Mouse (Mus musculus): ENCODE results near the gene Chchd2. TPM values are rescaled to one million over a fixed set of nuclear protein-coding genes. Genes with fewer than 3 reads are reported as not detected.

Chchd2 gene
- polyA plus RNA-seq, 1 experiment from 2014 or later = 800 TPM

- WGBS = 78% methylated on average over 12 of the region's 12 CpGs
These were observed 21.4 kb downstream of the Chchd2 start for GRCm38 (mm10) chr5:129865841-129866240.

GRCm38 (mm10) chr5:129864467-129864866, 22.8 kb downstream of the Chchd2 start:
- H3K4me1 ChIP-seq (ENCODE audit: control insufficient read depth, insufficient read depth, low read length) = no peaks in the 10 kb centered on the region
- no peak for ATAC-seq (ENCODE audit: insufficient read depth, low FRiP score)
- 12% methylated on average over 18 of the region's 18 CpGs for WGBS
- H3K9ac ChIP-seq (ENCODE audit: low read length) = 0 out of 2 replicates have a peak overlapping the region, but pooled peaks have one; percentile 4
- H3K4me2 ChIP-seq (ENCODE audit: low read depth, low read length) = peak overlapping the region; percentile 39; the same call in 1 of the 2 replicates
- H3K27ac ChIP-seq (ENCODE audit: low read length) = no peak overlapping the region
- H3K9me3 ChIP-seq (replicated peaks; ENCODE audit: control insufficient read depth, low read length) = no peaks in the 10 kb centered on the region; the same call in 1 of the 2 replicates
- no peaks in the 10 kb centered on the region for H3K27me3 ChIP-seq (ENCODE audit: control insufficient read depth, insufficient read depth, low read length)
- H3K36me3 ChIP-seq (ENCODE audit: control insufficient read depth, insufficient read depth, low read length) = peaks cover 16% of the 10 kb centered on the region
- no peak overlapping the region for H3K4me3 ChIP-seq (replicated peaks; ENCODE audit: low read length)

More at GRCm38 (mm10) chr5:129865841-129866240, 21.4 kb downstream of the Chchd2 start:
- no peak overlapping the region for H3K9ac ChIP-seq (ENCODE audit: low read length)
- H3K27me3 ChIP-seq (ENCODE audit: control insufficient read depth, insufficient read depth, low read length) = no peaks in the 10 kb centered on the region
- H3K9me3 ChIP-seq (replicated peaks; ENCODE audit: control insufficient read depth, low read length) = no peaks in the 10 kb centered on the region; the same call in 1 of the 2 replicates
- H3K4me1 ChIP-seq (ENCODE audit: control insufficient read depth, insufficient read depth, low read length) = no peaks in the 10 kb centered on the region
- no peak overlapping the region for H3K4me3 ChIP-seq (replicated peaks; ENCODE audit: low read length)
- H3K27ac ChIP-seq (ENCODE audit: low read length) = no peak overlapping the region
- H3K4me2 ChIP-seq (ENCODE audit: low read depth, low read length) = no peak overlapping the region
- H3K36me3 ChIP-seq (ENCODE audit: control insufficient read depth, insufficient read depth, low read length) = peaks cover 13% of the 10 kb centered on the region
- no peak for ATAC-seq (ENCODE audit: insufficient read depth, low FRiP score)

- 97% methylated on average over 6 of the region's 6 CpGs for WGBS
- Histone ChIP-seq H3K4me1 (ENCODE audit: control insufficient read depth, insufficient read depth, low read length) (no peaks in the 10 kb centered on the region), H3K27ac (ENCODE audit: low read length) (no peak overlapping the region), H3K4me2 (ENCODE audit: low read depth, low read length) (no peak overlapping the region), H3K27me3 (ENCODE audit: control insufficient read depth, insufficient read depth, low read length) (no peaks in the 10 kb centered on the region), H3K9ac (ENCODE audit: low read length) (no peak overlapping the region), H3K4me3 (replicated peaks; ENCODE audit: low read length) (no peak overlapping the region), H3K36me3 (ENCODE audit: control insufficient read depth, insufficient read depth, low read length) (peaks cover 19% of the 10 kb centered on the region), H3K9me3 (replicated peaks; ENCODE audit: control insufficient read depth, low read length) (no peaks in the 10 kb centered on the region; the same call in 1 of the 2 replicates)
- no peak for ATAC-seq (ENCODE audit: insufficient read depth, low FRiP score)
These were observed 24.9 kb downstream of the Chchd2 start for GRCm38 (mm10) chr5:129862325-129862724.

GRCm38 (mm10) chr5:129856414-129856813, 30.9 kb downstream of the Chchd2 start:
- no peak for ATAC-seq (ENCODE audit: insufficient read depth, low FRiP score)
- WGBS = 87% methylated on average over 5 of the region's 5 CpGs
- Histone ChIP-seq H3K4me3 (replicated peaks; ENCODE audit: low read length) (no peak overlapping the region), H3K9ac (ENCODE audit: low read length) (no peak overlapping the region), H3K27ac (ENCODE audit: low read length) (no peak overlapping the region), H3K9me3 (replicated peaks; ENCODE audit: control insufficient read depth, low read length) (no peaks in the 10 kb centered on the region), H3K4me1 (ENCODE audit: control insufficient read depth, insufficient read depth, low read length) (no peaks in the 10 kb centered on the region), H3K27me3 (ENCODE audit: control insufficient read depth, insufficient read depth, low read length) (no peaks in the 10 kb centered on the region), H3K4me2 (ENCODE audit: low read depth, low read length) (no peak overlapping the region), H3K36me3 (ENCODE audit: control insufficient read depth, insufficient read depth, low read length) (peaks cover 13% of the 10 kb centered on the region; the same call in 1 of the 2 replicates)

GRCm38 (mm10) chr5:129855163-129855562, 32.1 kb downstream of the Chchd2 start:
- no peak overlapping the region for H3K9ac ChIP-seq (ENCODE audit: low read length)
- H3K27me3 ChIP-seq (ENCODE audit: control insufficient read depth, insufficient read depth, low read length) = no peaks in the 10 kb centered on the region
- no peak for ATAC-seq (ENCODE audit: insufficient read depth, low FRiP score)
- H3K4me1 ChIP-seq (ENCODE audit: control insufficient read depth, insufficient read depth, low read length) = no peaks in the 10 kb centered on the region
- H3K9me3 ChIP-seq (replicated peaks; ENCODE audit: control insufficient read depth, low read length) = no peaks in the 10 kb centered on the region
- WGBS = 42% methylated on average over 5 of the region's 5 CpGs
- H3K4me2 ChIP-seq (ENCODE audit: low read depth, low read length) = no peak overlapping the region
- no peak overlapping the region for H3K4me3 ChIP-seq (replicated peaks; ENCODE audit: low read length)
- H3K36me3 ChIP-seq (ENCODE audit: control insufficient read depth, insufficient read depth, low read length) = peaks cover 9% of the 10 kb centered on the region; the same call in 1 of the 2 replicates
- no peak overlapping the region for H3K27ac ChIP-seq (ENCODE audit: low read length)

- WGBS = 52% methylated on average over 8 of the region's 8 CpGs
- Histone ChIP-seq H3K36me3 (ENCODE audit: control insufficient read depth, insufficient read depth, low read length) (peaks cover 6% of the 10 kb centered on the region; the same call in 1 of the 2 replicates), H3K9me3 (replicated peaks; ENCODE audit: control insufficient read depth, low read length) (peaks cover 4% of the 10 kb centered on the region; the same call in 1 of the 2 replicates), H3K4me1 (ENCODE audit: control insufficient read depth, insufficient read depth, low read length) (peaks cover 9% of the 10 kb centered on the region; the same call in 1 of the 2 replicates), H3K4me3 (replicated peaks; ENCODE audit: low read length) (peak overlapping the region; percentile 89), H3K4me2 (ENCODE audit: low read depth, low read length) (peak overlapping the region; percentile 80), H3K27ac (ENCODE audit: low read length) (no peak overlapping the region), H3K9ac (ENCODE audit: low read length) (peak overlapping the region; percentile 87), H3K27me3 (ENCODE audit: control insufficient read depth, insufficient read depth, low read length) (no peaks in the 10 kb centered on the region)
- no peak for ATAC-seq (ENCODE audit: insufficient read depth, low FRiP score)
These were observed 39.8 kb downstream of the Chchd2 start for GRCm38 (mm10) chr5:129847558-129847820.

GRCm38 (mm10) chr5:129846752-129847557, 40.3 kb downstream of the Chchd2 start, which contains the start of gene Sumf2:
Gene Sumf2 (plus strand): TSS chr5:129846986.
- peak within 1 kb of the TSS; percentile 87 for H3K9ac ChIP-seq (ENCODE audit: low read length)
- H3K4me3 ChIP-seq (replicated peaks; ENCODE audit: low read length) = peak within 1 kb of the TSS; percentile 89
- peak within 1 kb of the TSS; percentile 69 for H3K27ac ChIP-seq (ENCODE audit: low read length)
- H3K9me3 ChIP-seq (replicated peaks; ENCODE audit: control insufficient read depth, low read length) = peaks cover 4% of the 10 kb centered on the region; the same call in 1 of the 2 replicates
- H3K27me3 ChIP-seq (ENCODE audit: control insufficient read depth, insufficient read depth, low read length) = no peaks in the 10 kb centered on the region
- H3K4me1 ChIP-seq (ENCODE audit: control insufficient read depth, insufficient read depth, low read length) = peaks cover 9% of the 10 kb centered on the region; the same call in 1 of the 2 replicates
- 7% methylated on average over 22 of the region's 22 CpGs for WGBS
- peak; percentile 99 for ATAC-seq (ENCODE audit: insufficient read depth, low FRiP score)
- H3K4me2 ChIP-seq (ENCODE audit: low read depth, low read length) = peak within 1 kb of the TSS; percentile 80
- H3K36me3 ChIP-seq (ENCODE audit: control insufficient read depth, insufficient read depth, low read length) = peaks cover 6% of the 10 kb centered on the region; the same call in 1 of the 2 replicates

- H3K36me3 ChIP-seq (ENCODE audit: control insufficient read depth, insufficient read depth, low read length) = peaks cover 6% of the 10 kb centered on the region; the same call in 1 of the 2 replicates
- no peak for ATAC-seq (ENCODE audit: insufficient read depth, low FRiP score)
- H3K4me2 ChIP-seq (ENCODE audit: low read depth, low read length) = no peak overlapping the region
- H3K9me3 ChIP-seq (replicated peaks; ENCODE audit: control insufficient read depth, low read length) = peaks cover 4% of the 10 kb centered on the region; the same call in 1 of the 2 replicates
- H3K4me1 ChIP-seq (ENCODE audit: control insufficient read depth, insufficient read depth, low read length) = peaks cover 9% of the 10 kb centered on the region; the same call in 1 of the 2 replicates
- no peaks in the 10 kb centered on the region for H3K27me3 ChIP-seq (ENCODE audit: control insufficient read depth, insufficient read depth, low read length)
- H3K27ac ChIP-seq (ENCODE audit: low read length) = no peak overlapping the region
- H3K4me3 ChIP-seq (replicated peaks; ENCODE audit: low read length) = no peak overlapping the region
- H3K9ac ChIP-seq (ENCODE audit: low read length) = no peak overlapping the region
- 94% methylated on average over 5 of the region's 5 CpGs for WGBS
These were observed 42.4 kb downstream of the Chchd2 start for GRCm38 (mm10) chr5:129844848-129845247.
